Mouse (Mus musculus) megakaryocyte progenitor cell, adult 5-6 weeks (primary cell): ENCODE results near the gene Cyfip1. TPM values are rescaled to one million over a fixed set of nuclear protein-coding genes. Genes with fewer than 3 reads are reported as not detected.

Experiments used
- ATAC-seq: replicated peaks from 2 replicates; pipeline ENCODE4 v1.8.0; 2016; ENCODE audit warnings: mild to moderate bottlenecking, moderate TSS enrichment, inconsistent platforms; ENCODE audit not compliant: poor library complexity
- total RNA-seq, 2 experiments: library from RNA; stranded (forward) in 1 of 2; stranded (reverse) in 1 of 2; fragments of 157-497, 149-512 nt in 1 of 2; fragments of 200-1000 nt in 1 of 2; gene quantifications; 2 replicates each; pipeline versions ENCODE4 v1.2.3 to v1.2.4; 2015 to 2017

The Cyfip1 gene
- total RNA-seq, 2 experiments from 2014 or later, result 42.8 to 49.2 TPM

DNA sequence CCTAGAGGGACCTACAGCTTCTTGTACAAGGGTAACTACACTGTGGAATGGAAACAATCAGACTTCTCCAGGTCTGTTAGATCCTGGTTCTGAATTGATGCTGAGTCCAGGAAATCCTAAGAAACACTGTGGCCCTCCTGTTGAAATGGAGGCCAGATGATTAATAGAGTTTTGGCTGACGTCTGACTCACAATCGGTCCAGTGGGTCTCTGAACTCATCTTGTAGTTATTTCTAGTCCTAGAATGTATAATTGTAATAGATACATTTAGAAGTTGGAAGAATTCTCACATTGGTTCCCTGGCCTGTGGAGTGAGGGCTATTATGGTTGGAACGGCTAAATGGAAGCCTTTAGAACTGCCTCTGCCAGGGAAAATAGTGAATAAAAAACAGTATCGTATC is 19.6 kb downstream of the Cyfip1 start:
- no peak for ATAC-seq

GRCm38 (mm10) chr7:55865044-55865443 is 23.5 kb downstream of the Cyfip1 start:
- ATAC-seq, result no peak

GRCm38 (mm10) chr7:55865750-55866416 is 24.3 kb downstream of the Cyfip1 start:
- no peak for ATAC-seq

- ATAC-seq, result peak; percentile 86
Measured at GRCm38 (mm10) chr7:55868247-55868646, 26.7 kb downstream of the Cyfip1 start.

DNA sequence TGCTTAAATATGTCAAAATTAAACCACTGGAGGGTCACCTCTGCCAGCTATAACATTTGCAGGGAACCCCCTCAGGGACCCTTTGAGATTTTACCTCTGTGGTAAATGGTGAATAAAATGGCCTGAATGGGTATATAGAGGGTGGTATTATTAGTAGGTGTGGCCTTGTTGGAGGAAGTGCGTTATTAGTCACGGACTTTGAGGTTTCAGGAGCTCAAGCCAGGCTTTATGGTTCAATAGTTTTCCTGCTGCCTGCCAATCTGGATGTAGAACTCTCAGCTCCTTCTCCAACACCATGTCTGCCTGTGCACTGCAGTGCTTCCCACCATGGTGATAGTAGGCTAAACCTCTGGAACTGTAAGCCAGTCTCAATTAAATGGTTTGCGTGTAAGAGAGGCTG is 27.7 kb downstream of the Cyfip1 start:
- ATAC-seq, result 0 out of 2 replicates have a peak, but pooled peaks have one; percentile 24

DNA sequence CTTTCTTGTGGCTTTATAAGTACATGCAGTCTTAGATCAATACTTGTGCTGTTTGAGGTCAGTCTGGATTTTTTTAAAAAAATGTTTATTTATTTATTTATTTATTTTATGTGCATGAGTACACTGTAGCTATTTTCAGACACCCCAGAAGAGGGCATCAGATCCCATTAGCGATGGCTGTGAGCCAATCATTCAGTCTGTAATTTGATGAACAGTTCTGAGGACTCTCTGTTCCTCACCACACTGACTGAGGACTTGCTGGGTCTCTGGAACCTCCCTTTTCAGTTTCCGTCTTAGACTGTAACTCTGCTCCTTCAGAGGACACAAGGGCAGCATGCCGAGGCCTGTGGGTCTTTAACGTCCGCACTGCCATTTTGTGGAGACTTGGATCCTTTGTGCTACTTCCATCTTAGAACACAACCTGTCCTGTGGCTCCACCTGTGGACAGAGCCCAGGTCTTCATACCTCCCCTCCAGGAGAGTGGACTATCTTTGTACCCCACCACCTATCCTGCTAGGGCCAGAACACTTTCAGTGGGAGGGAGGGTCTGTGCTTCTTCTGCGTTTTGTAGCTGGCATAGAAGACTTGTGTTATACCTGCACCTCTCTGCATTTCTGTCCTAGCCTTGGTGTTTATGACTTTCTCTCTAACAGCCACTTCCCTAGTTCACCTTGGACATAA is 28.9 kb downstream of the Cyfip1 start:
- no peak for ATAC-seq

DNA sequence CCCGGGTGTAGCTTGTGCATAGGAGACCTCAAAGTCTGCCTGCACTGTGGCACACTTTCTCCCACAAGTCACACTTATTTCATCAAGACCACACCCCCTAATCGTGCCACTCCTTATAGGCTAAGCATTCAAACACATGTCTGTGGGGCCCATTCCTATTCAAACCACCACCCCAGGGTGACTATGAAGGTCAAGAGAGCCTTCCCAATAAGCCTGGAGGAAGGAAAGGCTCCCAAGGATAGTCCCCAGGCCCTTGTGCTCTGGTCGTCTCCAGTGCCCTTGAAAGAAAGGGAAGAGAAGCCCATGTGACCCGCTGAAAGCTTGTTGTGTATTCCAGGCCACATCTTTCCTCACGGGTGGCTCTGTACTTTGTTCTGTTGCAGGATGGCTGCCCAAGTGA is 29.9 kb downstream of the Cyfip1 start:
- ATAC-seq, result no peak

DNA sequence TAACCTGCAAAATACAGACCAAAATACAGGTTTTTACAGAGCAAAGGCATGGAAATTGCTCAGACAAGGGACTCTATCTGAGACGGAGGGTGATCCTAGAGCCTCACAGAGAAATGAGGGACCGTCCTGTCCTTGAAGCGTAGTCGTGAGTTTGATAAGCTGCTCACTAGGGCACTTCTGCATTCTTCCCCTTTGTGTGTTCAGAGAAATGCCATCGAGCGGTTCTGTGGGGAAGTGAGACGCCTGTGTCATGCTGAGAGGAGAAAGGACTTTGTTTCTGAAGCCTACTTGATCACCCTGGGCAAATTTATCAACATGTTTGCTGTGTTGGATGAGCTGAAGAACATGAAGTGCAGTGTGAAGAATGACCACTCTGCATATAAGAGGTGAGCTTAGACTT is 33.2 kb downstream of the Cyfip1 start:
- peak; percentile 39; the same call in 1 of the 2 replicates for ATAC-seq

DNA sequence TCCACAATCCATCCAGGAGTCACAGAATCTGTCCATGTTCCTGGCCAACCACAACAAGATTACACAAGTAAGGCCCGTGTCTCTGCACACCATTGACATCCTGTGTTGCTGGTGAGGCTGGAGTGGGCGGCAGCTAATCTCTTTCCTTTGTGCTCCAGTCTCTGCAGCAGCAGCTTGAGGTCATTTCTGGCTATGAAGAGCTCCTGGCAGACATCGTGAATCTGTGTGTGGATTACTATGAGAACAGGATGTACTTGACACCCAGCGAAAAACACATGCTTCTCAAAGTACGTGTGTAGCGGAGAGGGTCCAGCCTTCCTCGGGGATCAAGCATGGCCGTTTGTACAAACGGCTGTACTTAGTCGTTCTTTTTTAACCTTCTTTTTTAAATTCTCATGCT is 36.2 kb downstream of the Cyfip1 start:
- ATAC-seq, result no peak

GRCm38 (mm10) chr7:55880882-55881281 is 39.3 kb downstream of the Cyfip1 start:
- ATAC-seq, result no peak

DNA sequence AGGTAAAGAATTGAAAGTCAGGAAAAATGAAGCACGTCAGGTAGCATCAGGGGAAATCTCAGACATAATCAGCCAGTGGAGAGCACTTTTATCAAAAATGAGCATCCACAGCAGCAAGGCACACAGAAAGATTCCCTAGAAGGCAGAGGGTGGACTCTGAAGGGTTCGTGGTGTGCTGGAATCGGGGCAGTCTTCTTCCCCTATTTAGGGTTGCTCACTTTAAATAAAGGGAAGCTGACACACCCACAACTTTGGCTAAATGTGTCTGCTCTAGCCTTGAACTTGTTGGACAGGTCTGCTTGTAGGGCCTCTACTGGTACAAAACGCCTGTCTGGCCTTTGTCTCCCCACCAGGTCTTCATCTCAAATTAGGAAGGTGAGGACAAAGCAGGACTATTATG is 47.1 kb downstream of the Cyfip1 start:
- 0 out of 2 replicates have a peak, but pooled peaks have one; percentile 26 for ATAC-seq

DNA sequence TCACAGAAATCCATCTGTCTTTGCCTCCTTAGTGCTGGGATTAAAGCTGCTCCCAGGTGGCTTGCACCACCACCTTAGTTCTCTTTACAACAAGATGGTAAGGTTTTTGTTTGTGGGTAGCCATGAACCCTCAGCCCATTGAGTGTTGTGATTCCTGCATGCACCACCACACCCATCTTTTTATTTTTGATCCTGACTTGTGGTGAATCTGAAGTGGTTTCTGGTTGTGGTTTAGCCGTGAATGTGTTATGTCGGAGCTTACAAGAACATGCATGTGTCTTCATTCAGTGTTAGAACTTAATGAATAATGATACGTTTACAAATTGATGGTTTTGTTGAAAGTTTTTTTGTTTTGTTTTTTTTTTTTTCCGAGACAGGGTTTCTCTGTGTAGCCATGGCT is 48.5 kb downstream of the Cyfip1 start:
- ATAC-seq, result no peak

DNA sequence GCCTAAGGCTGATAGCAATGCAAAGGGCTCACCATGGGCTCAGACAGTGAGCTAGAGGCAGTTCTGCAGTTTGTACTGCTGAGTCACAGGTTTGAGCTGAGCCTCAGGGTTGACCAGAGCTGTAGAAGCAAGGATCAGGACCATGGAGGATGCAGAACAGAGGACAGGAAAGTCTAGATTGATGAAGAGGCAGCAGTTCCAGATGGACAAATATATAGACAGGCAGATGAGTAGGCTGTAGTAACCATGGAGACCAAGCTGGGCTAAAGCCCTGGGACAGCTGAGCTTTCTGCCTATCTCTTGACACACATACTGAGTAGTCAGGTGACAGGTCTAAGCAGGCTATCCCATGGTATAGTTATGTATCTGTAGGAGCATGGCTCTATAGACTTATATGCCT is 49.2 kb downstream of the Cyfip1 start:
- no peak for ATAC-seq

DNA sequence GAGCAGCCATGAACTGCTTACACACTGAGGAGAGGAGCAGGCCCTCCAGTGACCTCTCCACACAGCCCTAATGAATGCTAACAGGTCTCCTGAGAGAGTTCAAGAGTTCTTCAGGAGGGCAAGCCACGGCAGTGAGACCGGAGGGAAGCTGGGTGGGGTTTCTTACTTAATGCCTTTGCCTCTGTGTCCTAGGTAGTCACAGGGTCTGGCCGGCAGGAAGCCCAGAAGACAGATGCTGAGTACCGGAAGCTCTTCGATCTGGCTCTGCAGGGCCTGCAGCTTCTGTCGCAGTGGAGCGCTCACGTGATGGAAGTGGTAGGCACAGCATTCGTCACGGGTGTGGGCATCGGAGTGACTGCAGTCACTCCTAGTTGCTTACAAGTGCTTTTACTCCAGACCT is 50.3 kb downstream of the Cyfip1 start:
- no peak for ATAC-seq

- no peak for ATAC-seq
Measured at GRCm38 (mm10) chr7:55903766-55904165, 62.2 kb downstream of the Cyfip1 start.

- ATAC-seq, result no peak
Measured at GRCm38 (mm10) chr7:55905449-55905848, 63.9 kb downstream of the Cyfip1 start.

DNA sequence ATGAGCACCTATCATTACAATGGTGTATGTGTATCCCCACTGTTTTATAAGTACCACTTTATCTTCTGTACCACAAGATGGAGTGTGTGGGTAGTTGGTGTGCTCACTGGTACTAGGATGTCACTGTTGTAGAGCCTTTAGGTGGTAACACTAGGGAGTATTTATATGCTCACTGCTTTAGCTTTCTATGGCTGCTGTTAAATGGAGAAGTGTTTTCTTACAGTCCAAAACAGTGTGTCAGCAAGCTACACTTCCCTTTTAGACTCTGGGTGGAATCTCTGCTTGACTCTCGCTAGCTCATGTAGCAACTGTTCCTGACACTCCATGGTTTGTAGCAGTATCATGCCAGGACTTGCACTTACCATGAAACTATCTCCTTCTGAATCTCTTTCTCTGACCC is 68.0 kb downstream of the Cyfip1 start:
- peak; percentile 50; the same call in 1 of the 2 replicates for ATAC-seq

GRCm38 (mm10) chr7:55910356-55910755 is 68.8 kb downstream of the Cyfip1 start:
- ATAC-seq, result no peak

- no peak for ATAC-seq
Measured at GRCm38 (mm10) chr7:55911371-55911770, 69.8 kb downstream of the Cyfip1 start.

- no peak for ATAC-seq
Measured at GRCm38 (mm10) chr7:55912118-55912517, 70.6 kb downstream of the Cyfip1 start.

- peak; percentile 95 for ATAC-seq
Measured at GRCm38 (mm10) chr7:55918365-55918764, 76.8 kb downstream of the Cyfip1 start.

DNA sequence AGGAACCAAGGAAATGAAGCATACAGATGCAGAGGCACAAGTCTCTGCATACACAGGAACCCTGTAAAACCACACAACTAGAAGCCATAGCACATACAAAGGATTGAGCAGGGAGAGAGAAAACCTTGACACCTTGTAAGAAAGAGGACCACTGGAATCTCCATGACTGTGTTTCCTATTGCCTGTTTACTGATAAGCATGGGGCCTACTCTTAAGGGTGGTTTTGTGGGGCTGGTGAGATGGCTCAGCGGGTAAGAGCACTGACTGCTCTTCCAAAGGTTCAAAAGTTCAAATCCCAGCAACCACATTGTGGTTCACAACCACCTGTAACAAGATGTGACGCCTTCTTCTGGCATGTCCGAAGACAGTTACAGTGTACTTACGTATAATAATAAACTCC is 85.7 kb downstream of the Cyfip1 start:
- ATAC-seq, result no peak

DNA sequence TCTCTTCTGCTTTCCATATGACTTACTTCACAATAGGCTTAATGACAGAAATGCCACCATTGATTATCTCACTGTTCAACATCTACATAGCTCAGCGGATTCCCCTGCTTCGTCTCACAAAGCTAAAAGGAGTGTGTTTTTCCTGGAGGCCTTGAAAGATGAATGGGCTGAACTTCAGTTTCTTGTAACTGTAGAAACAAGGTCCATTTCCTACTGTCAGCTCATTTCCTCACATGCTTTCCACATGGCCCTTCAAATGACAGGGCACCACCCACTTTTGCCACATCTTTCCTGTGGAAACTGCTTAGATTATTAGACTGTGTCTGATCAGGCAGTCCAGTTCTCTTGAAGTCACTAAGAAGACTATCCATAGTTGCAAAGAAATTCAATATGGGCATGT is 87.1 kb downstream of the Cyfip1 start:
- ATAC-seq, result peak; percentile 71
